Mouse (Mus musculus): ENCODE measurements around the gene Ywhag.
A peak's percentile ranks its signal among the peaks of the same experiment; 100 is the strongest.

The Ywhag gene

GRCm38 (mm10) chr5:135934481-135935175 is at the start of gene Ywhag:
Gene Ywhag, minus strand, starts transcription at chr5:135934616.
- peak; percentile 98 to 99 for DNase-seq

- DNase-seq, result peak; percentile 77 to 83
These were observed 48.0 kb upstream of the Ywhag start for GRCm38 (mm10) chr5:135982398-135982797.

GRCm38 (mm10) chr5:135979904-135980303 is 45.5 kb upstream of the Ywhag start, which contains the start of gene Zp3:
Gene Zp3, plus strand, starts transcription at chr5:135980099.
- DNase-seq, result no peak

GRCm38 (mm10) chr5:135979381-135979780 is 45.0 kb upstream of the Ywhag start:
- no peak for DNase-seq

DNA sequence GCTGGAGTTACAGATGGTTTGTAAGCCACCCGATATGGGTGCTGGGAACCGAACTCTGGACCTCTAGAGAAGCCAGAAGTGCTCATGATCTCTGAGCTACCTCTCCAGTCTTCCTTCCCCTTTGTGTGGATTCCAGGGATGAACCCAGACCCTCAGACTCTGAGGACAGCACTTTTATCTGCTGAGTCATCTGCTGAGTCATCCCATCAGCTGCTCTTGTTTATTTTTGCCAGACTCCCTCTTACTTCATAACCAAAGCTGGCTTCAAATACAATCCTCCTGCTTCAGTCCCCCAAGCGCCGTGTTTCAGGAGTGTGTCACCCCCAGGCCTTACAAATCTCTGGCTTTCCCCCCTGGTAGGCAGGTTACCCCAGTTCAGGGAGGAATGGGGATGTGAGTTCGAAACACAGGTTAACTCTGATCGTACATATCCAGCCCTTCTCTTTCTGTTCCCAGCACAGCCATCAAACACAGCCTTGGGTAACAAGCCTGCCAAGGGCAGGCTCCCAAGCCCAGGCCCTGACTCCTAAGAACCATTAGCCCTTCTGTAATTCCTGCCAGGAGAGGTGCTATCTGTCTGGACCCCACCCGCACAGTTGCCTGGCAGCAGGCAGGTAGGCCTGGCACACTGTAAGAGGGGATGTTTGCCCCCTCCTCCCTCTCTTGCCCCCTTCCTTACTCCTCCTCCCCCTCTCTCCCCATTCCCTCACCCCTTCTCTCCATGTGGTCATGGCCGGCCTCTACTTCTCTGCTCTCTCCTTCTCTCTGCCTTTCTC is 41.7 kb upstream of the Ywhag start:
- no peak for DNase-seq

GRCm38 (mm10) chr5:135974365-135974764 is 39.9 kb upstream of the Ywhag start, which contains the start of gene Ssc4d:
Gene Ssc4d, minus strand, starts transcription at chr5:135974531.
- DNase-seq, result no peak

DNA sequence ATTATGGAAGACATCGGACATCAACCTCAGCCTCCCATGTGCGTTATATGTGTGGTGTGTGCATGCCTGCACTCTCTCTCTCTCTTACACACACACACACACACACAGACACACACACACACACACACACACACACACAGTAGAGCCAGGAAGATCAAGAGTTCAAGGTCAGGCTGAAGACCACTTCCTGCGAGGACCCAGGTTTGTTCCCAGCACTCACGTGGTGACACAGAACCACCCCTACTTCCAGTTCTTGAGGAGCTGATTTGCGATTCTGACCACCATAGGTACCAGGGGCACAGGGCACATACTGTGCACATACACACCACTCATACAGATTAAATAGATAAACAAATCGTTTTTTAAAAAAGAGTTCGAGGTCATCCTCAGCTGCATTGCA is 37.5 kb upstream of the Ywhag start:
- DNase-seq, result no peak

DNA sequence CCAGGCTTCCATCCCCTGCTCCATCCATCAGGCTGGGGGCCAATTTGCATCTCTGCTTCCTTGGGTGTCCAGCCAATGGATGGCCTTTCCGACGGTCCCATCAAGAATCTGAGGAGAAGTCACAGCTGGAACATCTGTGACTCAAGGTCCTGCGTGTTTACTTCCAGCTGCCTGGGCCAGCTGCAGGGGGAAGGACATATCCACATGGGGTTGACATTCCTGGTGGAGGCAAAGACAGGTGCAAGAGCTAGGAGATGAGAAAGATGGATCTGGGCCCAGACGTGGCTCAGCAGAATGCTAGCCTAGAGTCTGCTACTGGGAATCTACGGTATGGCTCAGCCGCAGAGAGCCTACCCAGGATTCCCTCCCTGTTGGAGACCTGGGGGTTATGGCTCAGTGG is 35.8 kb upstream of the Ywhag start:
- no peak for DNase-seq

DNA sequence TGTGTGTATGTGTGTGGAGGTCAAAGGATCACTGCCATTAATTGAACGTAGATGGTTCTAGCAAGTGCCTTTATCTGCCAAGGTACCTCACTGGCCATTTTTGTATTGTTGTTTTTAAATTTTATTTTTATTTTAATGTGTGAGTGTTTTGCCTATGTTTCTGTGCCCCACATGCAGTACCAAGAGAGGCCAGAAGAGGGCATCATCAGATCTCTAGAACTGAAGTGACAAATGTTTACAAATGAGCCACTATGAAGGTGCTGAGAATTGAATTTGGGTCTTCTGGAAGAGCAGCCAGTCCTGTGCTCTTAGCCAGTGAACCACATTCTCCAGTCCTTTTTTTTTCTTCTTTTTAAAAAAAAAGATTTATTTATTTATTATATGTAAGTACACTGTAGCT is 34.4 kb upstream of the Ywhag start:
- DNase-seq, result peak; percentile 42 to 77

DNA sequence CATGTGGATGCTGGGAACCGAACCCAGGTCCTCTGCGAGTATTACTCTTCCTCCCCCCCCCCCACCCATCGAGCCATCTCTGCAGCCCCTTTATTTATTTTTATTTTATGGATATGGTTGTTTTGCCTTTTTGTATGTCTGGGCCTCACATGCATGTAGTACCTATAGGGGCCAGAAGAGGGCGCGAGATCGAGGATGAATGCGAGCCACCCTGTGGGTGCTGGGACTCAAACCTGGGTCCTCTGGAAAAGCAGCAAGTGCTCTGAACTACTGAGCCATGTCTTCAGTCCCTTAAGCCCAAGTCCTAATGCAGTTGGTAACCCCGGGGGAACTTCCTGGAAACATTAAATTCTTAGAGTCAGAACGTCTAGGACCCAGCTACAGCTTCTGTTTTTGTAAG is 32.5 kb upstream of the Ywhag start:
- peak in 1 of 2 experiments; percentile 44 for DNase-seq

- DNase-seq, result peak; percentile 62 to 70
These were observed 31.1 kb upstream of the Ywhag start for GRCm38 (mm10) chr5:135965501-135965930.

DNA sequence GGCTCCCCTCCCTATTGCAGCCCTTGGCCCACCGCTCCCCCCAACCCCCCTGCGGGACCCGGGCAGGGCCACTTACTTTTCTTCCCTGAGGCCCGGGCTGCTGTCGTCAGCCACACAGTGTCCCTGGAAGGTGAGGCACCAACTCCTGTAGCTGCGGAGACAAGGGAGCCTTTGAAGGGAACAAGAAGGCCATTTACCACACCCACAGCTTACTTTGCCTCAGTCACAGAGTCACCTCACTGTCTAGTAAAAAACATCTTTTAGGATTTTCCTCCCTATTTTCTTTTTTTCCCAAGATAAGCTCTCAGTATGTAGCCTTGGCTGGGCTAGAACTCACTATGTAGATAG is 28.8 kb upstream of the Ywhag start:
- DNase-seq, result no peak

- peak; percentile 97 for DNase-seq
These were observed 28.3 kb upstream of the Ywhag start for GRCm38 (mm10) chr5:135962492-135963279.

DNA sequence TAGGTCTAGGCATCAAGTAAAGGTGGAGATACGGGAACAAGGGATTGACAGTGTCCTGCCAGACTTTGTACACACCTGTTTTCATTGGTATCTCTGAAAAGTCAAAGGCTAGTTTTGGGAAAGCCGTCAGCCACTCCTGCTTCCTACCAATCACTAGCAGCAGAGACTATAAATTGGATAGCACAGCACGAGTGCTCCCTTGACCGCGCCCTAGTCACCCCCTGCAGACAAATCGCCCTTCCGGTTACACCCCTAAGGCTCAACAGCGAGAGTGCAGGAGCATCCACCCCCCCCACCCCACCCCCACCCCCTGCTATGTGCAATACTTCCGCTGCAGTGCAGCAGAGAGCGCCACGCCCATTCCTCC is 27.7 kb upstream of the Ywhag start:
- DNase-seq, result no peak

DNA sequence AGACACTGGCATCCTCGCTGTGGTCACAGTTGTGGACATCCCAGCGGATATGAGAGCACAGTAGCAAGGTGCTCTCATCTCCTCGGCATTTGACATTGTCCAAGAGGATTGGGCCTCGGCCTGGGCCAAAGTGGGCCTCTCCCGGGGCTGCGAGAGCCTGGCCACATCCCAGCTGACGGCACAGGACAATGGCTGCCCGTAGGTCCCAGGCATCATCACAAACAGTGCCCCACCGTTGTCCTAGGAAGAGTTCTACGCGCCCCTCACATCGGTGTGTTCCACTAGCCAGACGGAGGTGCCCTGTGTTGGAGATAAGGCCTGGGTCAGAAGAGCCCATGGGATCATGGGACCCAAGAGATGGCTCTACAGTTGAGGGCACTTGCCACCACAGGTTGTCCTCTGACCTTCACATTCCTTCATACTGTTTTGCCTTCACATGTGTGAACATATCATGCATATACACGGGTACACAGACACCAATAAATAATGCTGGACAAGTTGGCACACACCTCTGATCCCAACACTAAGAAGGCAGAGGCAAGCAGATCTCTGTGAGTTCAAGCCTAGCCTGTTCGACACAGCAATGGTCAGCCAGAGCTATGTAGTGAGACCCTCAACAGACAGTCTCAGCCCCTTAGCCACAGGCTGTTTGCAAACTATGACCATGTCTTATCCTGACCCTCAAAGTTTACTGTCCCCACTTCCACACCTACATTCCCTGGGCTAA is 26.7 kb upstream of the Ywhag start:
- DNase-seq, result peak in 1 of 2 experiments; percentile 30

DNA sequence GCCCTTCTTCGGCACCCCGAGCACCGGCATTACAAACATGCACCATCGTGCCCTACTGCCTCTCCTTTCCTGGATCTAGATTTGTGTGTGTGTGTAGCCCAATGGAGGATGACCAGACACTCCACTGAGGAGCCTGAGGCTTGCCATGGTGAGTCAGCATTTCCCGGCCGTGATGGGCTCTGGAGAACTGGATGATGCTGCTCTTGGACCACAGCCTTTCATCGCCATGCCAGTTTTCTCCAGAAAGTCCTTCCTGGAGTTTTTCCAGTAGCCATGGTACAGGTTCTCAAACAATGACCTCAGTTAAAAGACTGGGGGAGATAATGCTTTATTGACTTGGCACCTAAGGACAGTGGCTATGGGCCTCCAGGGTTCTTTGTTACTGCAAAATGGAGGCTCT is 25.5 kb upstream of the Ywhag start:
- no peak for DNase-seq

DNA sequence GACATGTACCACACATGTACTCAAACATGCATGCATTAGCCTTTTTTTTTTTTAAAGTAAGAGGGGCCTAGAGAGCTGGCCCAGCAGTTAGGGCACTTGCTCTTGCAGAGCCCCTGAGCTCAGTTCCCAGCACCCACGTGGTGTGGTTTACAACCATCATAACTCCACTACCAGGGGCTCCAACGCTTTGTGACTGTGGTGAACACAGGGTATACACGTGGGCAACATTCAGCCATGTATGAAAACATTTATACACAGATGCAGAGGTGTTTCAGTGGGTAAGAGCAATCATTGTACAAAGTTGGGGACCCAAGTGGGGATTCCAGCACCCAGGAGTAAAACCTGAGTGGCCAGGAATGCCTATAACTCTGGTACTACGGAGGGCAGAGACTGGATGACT is 24.0 kb upstream of the Ywhag start:
- DNase-seq, result no peak

GRCm38 (mm10) chr5:135957207-135957974 is 23.0 kb upstream of the Ywhag start:
- DNase-seq, result peak; percentile 89 to 91

- DNase-seq, result no peak
These were observed 22.1 kb upstream of the Ywhag start for GRCm38 (mm10) chr5:135956300-135957206.

- DNase-seq, result peak in 1 of 2 experiments; percentile 60
These were observed 18.4 kb upstream of the Ywhag start for GRCm38 (mm10) chr5:135952830-135953229.

DNA sequence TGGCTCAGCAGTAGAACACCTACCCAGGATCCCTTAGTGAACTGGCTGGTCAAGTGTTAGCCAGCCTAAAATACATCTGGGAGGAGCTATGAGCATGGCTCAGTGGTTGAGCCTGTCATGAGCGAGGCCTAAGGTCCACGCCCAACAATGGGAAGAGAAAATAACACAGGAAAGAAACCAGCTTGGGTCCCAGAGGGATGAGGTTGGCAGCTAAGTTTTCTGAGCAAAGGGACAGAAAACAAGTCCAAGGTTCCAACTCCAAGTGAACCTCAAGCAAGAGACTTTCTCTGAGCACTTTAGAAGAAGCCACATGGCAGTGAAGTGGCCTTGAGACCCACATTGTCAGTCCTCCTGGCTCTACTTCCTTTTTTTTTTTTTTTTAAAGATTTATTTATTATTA is 17.2 kb upstream of the Ywhag start:
- no peak for DNase-seq

Data from cerebellum, postnatal 25 days (tissue).